Mouse (Mus musculus) embryonic facial prominence, embryonic 14.5 days (tissue): Measurements from ENCODE around the gene Rtn4rl1. TPM values are rescaled to one million over a fixed set of nuclear protein-coding genes. Genes with fewer than 3 reads are reported as not detected.
A peak's percentile ranks its signal among the peaks of the same experiment; 100 is the strongest.

Source experiments
- ATAC-seq: fragments of 200-750 bp; cut with Nextera tagmentation; 2 replicates; pipeline ENCODE4 v1.8.0; 2017; ENCODE audit warnings: low read depth, moderate number of reproducible peaks, moderate TSS enrichment
- DNase-seq: peaks from one replicate; pipeline ENCODE4 v3.0.0-alpha.2; 2015; ENCODE audit warnings: low spot score
- H3K27ac ChIP-seq: fragments of 300-500 bp; sonication (generic); replicated peaks from 2 replicates; pipeline ENCODE4 v1.5.1; 2014; ENCODE audit warnings: low read depth, mild to moderate bottlenecking, low read length, moderate library complexity
- H3K27me3 ChIP-seq: fragments of 300-500 bp; sonication (generic); replicated peaks from 2 replicates; pipeline ENCODE4 v1.6.1; 2014; ENCODE audit warnings: low read length; ENCODE audit not compliant: control insufficient read depth, insufficient read depth
- H3K36me3 ChIP-seq: fragments of 300-500 bp; sonication (generic); 2 replicates; pipeline ENCODE4 v1.6.1; 2014; ENCODE audit warnings: low read length, mixed read lengths; ENCODE audit not compliant: control insufficient read depth, insufficient read depth
- H3K4me1 ChIP-seq: fragments of 300-500 bp; sonication (generic); 2 replicates; pipeline ENCODE4 v1.6.1; 2014; ENCODE audit warnings: antibody characterized with exemption, low read length; ENCODE audit not compliant: control insufficient read depth, insufficient read depth
- H3K4me2 ChIP-seq: fragments of 300-500 bp; sonication (generic); 2 replicates; pipeline ENCODE4 v1.6.1; 2014; ENCODE audit warnings: low read depth, mild to moderate bottlenecking, low read length, moderate library complexity, mixed read lengths
- H3K4me3 ChIP-seq: fragments of 300-500 bp; sonication (generic); 2 replicates; pipeline ENCODE4 v1.5.1; 2014; ENCODE audit warnings: low read depth, mild to moderate bottlenecking, low read length
- H3K9ac ChIP-seq: fragments of 300-500 bp; sonication (generic); 2 replicates; pipeline ENCODE4 v1.6.1; 2014; ENCODE audit warnings: low read depth, mild to moderate bottlenecking, low read length, moderate library complexity, mixed read lengths
- H3K9me3 ChIP-seq: fragments of 300-500 bp; sonication (generic); 2 replicates; pipeline ENCODE4 v1.6.1; 2016; ENCODE audit warnings: low read length; ENCODE audit not compliant: control insufficient read depth
- WGBS: fragments of 180-500 bp; shearing (Covaris S2); extraction: QIAGEN DNeasy Blood & Tissue Kit; methylation state at CpG from one replicate; pipeline ENCODE4 v1.1.7; 2014; 5-methylcytosine and 5-hydroxymethylcytosine counted together
- polyA plus RNA-seq: library from polyadenylated mRNA; unstranded; fragments of >200 nt; fragmentation: Nextera tagmentation; extraction: Ambion mirVana; gene quantifications from 2 replicates; pipeline ENCODE4 v1.2.1, GENCODE M21; 2014

Rtn4rl1 gene
- polyA plus RNA-seq, 1 experiment from 2014 or later, result 4.9 TPM

GRCm38 (mm10) chr11:75206347-75206746, 12.8 kb downstream of the Rtn4rl1 start:
- DNase-seq (no peak), ATAC-seq (no peak)
- no peak overlapping the region for H3K4me3 ChIP-seq
- WGBS, result 66% methylated on average over 4 of the region's 4 CpGs
- H3K9ac ChIP-seq, result no peak overlapping the region
- no peaks in the 10 kb centered on the region for H3K36me3 ChIP-seq
- no peaks in the 10 kb centered on the region for H3K27me3 ChIP-seq
- peaks cover 11% of the 10 kb centered on the region for H3K4me1 ChIP-seq
- no peaks in the 10 kb centered on the region for H3K9me3 ChIP-seq
- no peak overlapping the region for H3K27ac ChIP-seq
- no peak overlapping the region for H3K4me2 ChIP-seq

GRCm38 (mm10) chr11:75209363-75209762, 15.8 kb downstream of the Rtn4rl1 start:
- Histone ChIP-seq H3K27me3 (no peaks in the 10 kb centered on the region), H3K4me1 (peaks cover 27% of the 10 kb centered on the region), H3K4me2 (no peak overlapping the region), H3K27ac (no peak overlapping the region), H3K9ac (no peak overlapping the region), H3K9me3 (no peaks in the 10 kb centered on the region), H3K36me3 (no peaks in the 10 kb centered on the region), H3K4me3 (no peak overlapping the region)
- ATAC-seq (no peak), DNase-seq (no peak)
- 69% methylated on average over 4 of the region's 4 CpGs for WGBS

GRCm38 (mm10) chr11:75210093-75210492, 16.5 kb downstream of the Rtn4rl1 start:
- Histone ChIP-seq H3K36me3 (no peaks in the 10 kb centered on the region), H3K9ac (no peak overlapping the region), H3K4me1 (peaks cover 27% of the 10 kb centered on the region), H3K9me3 (no peaks in the 10 kb centered on the region), H3K4me2 (no peak overlapping the region), H3K27me3 (no peaks in the 10 kb centered on the region), H3K27ac (no peak overlapping the region), H3K4me3 (no peak overlapping the region)
- WGBS, result 66% methylated on average over 4 of the region's 4 CpGs
- DNase-seq (no peak), ATAC-seq (no peak)

GRCm38 (mm10) chr11:75210755-75211154, 17.2 kb downstream of the Rtn4rl1 start:
- Histone ChIP-seq H3K9me3 (no peaks in the 10 kb centered on the region), H3K27ac (no peak overlapping the region), H3K36me3 (no peaks in the 10 kb centered on the region), H3K4me1 (peaks cover 27% of the 10 kb centered on the region), H3K4me3 (no peak overlapping the region), H3K9ac (no peak overlapping the region), H3K4me2 (no peak overlapping the region), H3K27me3 (no peaks in the 10 kb centered on the region)
- ATAC-seq (no peak), DNase-seq (no peak)
- WGBS, result 43% methylated on average over 6 of the region's 6 CpGs

GRCm38 (mm10) chr11:75212031-75212667, 18.6 kb downstream of the Rtn4rl1 start:
- peaks cover 27% of the 10 kb centered on the region for H3K4me1 ChIP-seq
- H3K36me3 ChIP-seq, result no peaks in the 10 kb centered on the region
- no peak overlapping the region for H3K9ac ChIP-seq
- WGBS, result 49% methylated on average over 8 of the region's 8 CpGs
- no peak overlapping the region for H3K4me2 ChIP-seq
- ATAC-seq (no peak), DNase-seq (no peak)
- no peaks in the 10 kb centered on the region for H3K9me3 ChIP-seq
- 0 out of 2 replicates have a peak overlapping the region, but pooled peaks have one; percentile 21 for H3K27ac ChIP-seq
- H3K4me3 ChIP-seq, result no peak overlapping the region
- no peaks in the 10 kb centered on the region for H3K27me3 ChIP-seq

GRCm38 (mm10) chr11:75212876-75213275, 19.3 kb downstream of the Rtn4rl1 start:
- 47% methylated on average over 3 of the region's 3 CpGs for WGBS

GRCm38 (mm10) chr11:75213372-75214080, 19.9 kb downstream of the Rtn4rl1 start:
- Histone ChIP-seq H3K4me1 (peaks cover 27% of the 10 kb centered on the region), H3K4me2 (peak overlapping the region; percentile 59), H3K9me3 (no peaks in the 10 kb centered on the region), H3K36me3 (no peaks in the 10 kb centered on the region), H3K9ac (peak overlapping the region; percentile 65), H3K4me3 (peak overlapping the region; percentile 30), H3K27me3 (no peaks in the 10 kb centered on the region), H3K27ac (no peak overlapping the region)
- 5% methylated on average over 23 of the region's 35 CpGs for WGBS
- DNase-seq, result peak; percentile 68
- ATAC-seq, result peak; percentile 62

More at GRCm38 (mm10) chr11:75212876-75213275, 19.3 kb downstream of the Rtn4rl1 start:
- no peaks in the 10 kb centered on the region for H3K36me3 ChIP-seq
- no peak for DNase-seq
- no peaks in the 10 kb centered on the region for H3K9me3 ChIP-seq
- no peaks in the 10 kb centered on the region for H3K27me3 ChIP-seq
- H3K4me1 ChIP-seq, result peaks cover 27% of the 10 kb centered on the region
- H3K9ac ChIP-seq, result no peak overlapping the region
- no peak for ATAC-seq
- no peak overlapping the region for H3K4me3 ChIP-seq
- H3K4me2 ChIP-seq, result no peak overlapping the region
- H3K27ac ChIP-seq, result no peak overlapping the region

- Histone ChIP-seq H3K9me3 (no peaks in the 10 kb centered on the region), H3K9ac (peak overlapping the region; percentile 65), H3K4me1 (peaks cover 27% of the 10 kb centered on the region), H3K27ac (no peak overlapping the region), H3K27me3 (no peaks in the 10 kb centered on the region), H3K4me2 (peak overlapping the region; percentile 59), H3K4me3 (peak overlapping the region; percentile 30), H3K36me3 (no peaks in the 10 kb centered on the region)
- 24% methylated on average over 9 of the region's 13 CpGs for WGBS
- no peak for DNase-seq
- ATAC-seq, result peak; percentile 11; the same call in 1 of the 2 replicates
Measured at GRCm38 (mm10) chr11:75214081-75214950, 20.7 kb downstream of the Rtn4rl1 start.
